Mouse (Mus musculus): ENCODE results near the gene Thap7.

Gene Thap7

GRCm38 (mm10) chr16:17488478-17489468 is 42.2 kb downstream of the Thap7 start:
- DNase-seq (ENCODE audit: low spot score in 2 of 2), result no peak

- no peak for DNase-seq (ENCODE audit: low spot score in 2 of 2)
Observed at GRCm38 (mm10) chr16:17486505-17486904, 44.4 kb downstream of the Thap7 start.

GRCm38 (mm10) chr16:17481465-17481864 is 49.5 kb downstream of the Thap7 start:
- no peak for DNase-seq (ENCODE audit: low spot score in 2 of 2)

- DNase-seq (ENCODE audit: low spot score in 2 of 2), result no peak
Observed at GRCm38 (mm10) chr16:17478331-17478943, 52.5 kb downstream of the Thap7 start.
